Mouse (Mus musculus) gastrocnemius, postnatal 36 days (tissue): ENCODE results near the gene Nfe2. TPM values are rescaled to one million over a fixed set of nuclear protein-coding genes. Genes with fewer than 3 reads are reported as not detected.
"Not testable (repeated sequence)": the region's sequence is repeated elsewhere in the genome, so short reads cannot be mapped to it uniquely, and the experiment has no call there.

Experiments
- DNase-seq, 2 experiments: peaks; one replicate each; pipeline ENCODE4 v3.0.0; 2022
- intact Hi-C: fragments of 180-260 bp; cut with DNase I; formaldehyde crosslinking; loops from one replicate; pipeline ENCODE4 v1.15.1; 2025
- total RNA-seq, 2 experiments: library from RNA; stranded (reverse); gene quantifications; 2 replicates each; pipeline ENCODE4 v1.2.3; 2021

Gene Nfe2
- total RNA-seq, 2 experiments from 2014 or later, result not detected

DNA sequence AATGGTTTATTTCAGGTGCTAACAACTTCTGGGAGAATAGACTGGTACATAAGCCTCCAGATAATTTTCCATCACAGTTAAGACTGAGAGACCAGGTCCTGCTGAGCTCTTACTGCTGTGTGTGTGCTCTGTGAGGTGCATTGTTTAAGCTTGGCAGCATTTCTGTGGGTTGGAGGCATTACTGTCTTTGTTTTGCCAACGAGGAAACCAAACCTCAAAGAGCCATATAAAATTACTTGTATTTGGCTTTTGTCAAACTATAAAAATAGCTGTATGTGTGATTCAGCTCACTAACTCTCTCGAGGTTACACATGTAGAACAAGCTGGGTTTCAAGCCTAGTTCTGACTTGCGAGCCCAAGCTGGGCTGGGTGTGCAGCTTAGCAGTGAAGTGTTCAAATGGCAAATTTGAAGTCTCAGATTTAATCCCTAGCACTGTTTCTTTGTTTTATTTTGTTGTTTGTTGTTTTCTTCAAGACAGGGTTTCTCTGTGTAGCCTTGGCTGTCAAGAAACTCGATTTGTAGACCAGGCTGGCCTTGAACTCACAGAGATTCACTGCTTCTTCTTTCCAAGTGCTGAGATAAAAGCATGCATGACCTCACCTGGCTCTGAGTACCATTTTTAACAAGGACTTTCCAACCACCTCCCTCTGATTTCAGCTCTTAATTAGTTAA lies 34.6 kb upstream of the Nfe2 start:
- intact Hi-C loops, result no loop called here

DNA sequence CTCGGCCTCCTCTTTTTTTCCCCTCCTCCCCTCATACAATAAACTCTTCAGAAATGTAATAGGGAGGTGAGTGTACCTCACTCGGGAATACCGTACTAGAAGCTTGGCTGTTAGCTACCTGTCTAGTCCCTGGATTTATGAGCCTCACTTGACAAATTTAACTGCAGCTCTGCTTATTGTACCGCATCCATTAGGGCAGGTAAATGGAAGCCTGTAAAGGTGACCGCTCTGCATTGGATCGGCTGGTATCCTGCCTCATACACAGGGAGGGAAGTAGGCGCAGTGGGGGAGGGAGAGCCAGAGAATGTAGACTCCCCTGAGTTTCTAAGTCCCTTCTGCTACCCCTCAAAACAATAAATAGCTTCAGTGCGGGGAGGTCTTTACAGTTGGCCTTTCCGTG lies 32.6 kb upstream of the Nfe2 start:
- intact Hi-C loops, result no loop called here
- DNase-seq, result no peak

More for the DNA sequence above, 34.6 kb upstream of the Nfe2 start:
- no peak for DNase-seq

DNA sequence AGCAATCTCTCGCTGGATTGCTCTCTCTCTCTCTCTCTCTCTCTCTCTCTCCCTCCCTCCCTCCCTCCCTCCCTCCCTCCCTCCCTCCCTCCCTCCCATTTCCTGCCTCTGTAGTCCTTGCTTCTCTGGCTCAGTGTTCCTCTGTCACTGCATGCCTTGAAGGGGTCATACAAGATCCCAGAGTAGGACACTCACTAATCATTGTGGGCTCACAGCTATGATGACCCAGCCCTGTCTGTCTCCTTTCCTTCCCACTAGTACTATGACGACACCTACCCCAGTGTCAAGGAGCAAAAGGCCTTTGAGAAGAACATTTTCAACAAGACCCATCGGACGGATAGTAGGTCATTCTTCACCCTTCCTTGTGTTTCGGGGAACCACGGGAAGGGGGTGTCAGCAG lies 32.2 kb upstream of the Nfe2 start:
- no peak for DNase-seq
- intact Hi-C loops, result no loop called here

DNA sequence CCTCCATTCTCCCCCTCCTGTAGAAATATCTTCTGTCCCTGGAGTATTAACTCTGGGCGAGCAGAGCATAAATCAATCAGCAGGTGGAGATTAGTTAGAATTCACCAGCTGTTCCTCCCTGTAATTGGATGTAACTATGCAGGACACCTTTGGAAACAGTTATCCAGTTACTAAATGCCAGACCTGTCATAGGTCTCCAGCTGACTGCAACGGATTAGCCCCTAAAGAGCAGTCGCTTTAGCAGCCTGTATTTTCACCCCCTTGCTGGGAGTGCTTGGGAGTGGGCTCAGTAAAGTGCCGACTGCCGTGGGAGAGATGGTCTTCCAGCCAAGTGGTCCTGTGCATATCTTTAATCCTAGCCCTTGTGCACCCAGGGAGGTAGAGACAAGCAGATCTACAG lies 31.4 kb upstream of the Nfe2 start:
- intact Hi-C loops, result no loop called here

DNA sequence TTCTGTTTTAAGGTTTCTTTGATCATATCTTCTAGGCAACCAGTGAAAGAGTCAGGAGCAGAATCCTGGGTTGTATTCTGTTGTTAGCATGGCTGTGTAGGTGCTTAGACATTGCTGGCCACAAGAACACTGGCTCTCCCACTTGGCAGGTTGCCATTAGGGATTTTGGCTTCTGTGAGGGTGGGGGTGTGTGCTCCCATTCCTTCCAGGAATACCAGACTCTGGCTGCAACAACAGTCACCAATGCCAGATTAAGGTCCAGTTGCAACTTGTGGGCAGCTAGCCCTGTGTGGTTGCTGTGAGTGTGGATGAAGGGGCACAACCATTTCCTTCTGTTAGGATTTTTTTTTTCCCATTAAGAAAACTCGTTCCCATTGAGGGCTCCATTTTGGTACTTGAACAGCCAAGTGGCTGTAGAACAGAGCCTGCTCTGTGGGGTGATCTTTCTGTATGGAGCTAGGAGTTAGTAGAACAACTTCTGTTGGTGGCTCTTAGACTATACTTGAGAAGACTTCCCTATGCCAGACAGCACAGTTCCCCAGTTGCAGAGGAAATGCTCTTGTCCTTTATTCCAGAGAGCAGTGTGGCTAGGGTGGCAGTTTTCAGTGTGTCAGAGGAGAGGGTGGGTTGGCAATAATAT lies 27.7 kb upstream of the Nfe2 start:
- peak in 1 of 2 experiments; percentile 56 for DNase-seq
- intact Hi-C loops, result no loop called here

More for the DNA sequence above, 31.4 kb upstream of the Nfe2 start:
- DNase-seq, result no peak

DNA sequence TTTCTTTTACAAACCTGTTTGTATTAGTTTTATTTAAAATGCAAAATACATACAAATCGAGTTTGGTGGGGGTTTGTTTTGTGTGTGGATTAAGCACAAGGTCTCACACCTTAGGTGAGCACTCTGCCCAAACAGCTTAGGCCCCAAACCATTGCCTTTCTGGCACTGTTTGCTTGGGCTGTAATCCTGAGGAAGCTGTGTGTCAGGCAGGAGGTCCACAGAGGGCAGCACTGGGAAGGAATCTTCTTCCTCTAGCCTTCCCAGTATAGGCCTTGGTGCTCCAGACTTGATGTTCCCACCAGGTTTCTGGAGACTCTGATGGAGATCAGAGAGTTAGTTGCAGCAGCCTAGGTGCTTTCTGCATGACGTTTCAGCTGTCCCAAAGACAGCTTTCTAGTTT lies 26.4 kb upstream of the Nfe2 start:
- no peak for DNase-seq
- intact Hi-C loops, result no loop called here

DNA sequence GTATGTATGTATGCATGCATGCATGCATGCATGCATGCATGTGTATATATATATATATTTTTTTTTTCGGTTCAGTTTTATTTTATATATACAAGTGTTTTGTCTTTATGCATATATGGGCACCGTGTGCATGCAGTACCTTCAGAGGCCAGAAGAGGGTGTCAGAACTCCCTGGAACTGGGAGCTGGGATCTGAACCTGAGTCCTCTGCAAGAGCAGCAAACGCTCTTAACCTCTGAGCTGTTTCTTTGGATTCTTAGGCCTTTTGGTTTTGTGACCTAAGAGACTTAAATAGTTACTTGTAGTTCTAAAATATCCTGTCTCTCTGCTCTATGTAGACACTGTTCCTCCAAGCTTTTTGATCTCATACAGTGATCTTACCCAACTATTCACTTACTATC lies 25.9 kb upstream of the Nfe2 start:
- intact Hi-C loops, result no loop called here
- no peak for DNase-seq

DNA sequence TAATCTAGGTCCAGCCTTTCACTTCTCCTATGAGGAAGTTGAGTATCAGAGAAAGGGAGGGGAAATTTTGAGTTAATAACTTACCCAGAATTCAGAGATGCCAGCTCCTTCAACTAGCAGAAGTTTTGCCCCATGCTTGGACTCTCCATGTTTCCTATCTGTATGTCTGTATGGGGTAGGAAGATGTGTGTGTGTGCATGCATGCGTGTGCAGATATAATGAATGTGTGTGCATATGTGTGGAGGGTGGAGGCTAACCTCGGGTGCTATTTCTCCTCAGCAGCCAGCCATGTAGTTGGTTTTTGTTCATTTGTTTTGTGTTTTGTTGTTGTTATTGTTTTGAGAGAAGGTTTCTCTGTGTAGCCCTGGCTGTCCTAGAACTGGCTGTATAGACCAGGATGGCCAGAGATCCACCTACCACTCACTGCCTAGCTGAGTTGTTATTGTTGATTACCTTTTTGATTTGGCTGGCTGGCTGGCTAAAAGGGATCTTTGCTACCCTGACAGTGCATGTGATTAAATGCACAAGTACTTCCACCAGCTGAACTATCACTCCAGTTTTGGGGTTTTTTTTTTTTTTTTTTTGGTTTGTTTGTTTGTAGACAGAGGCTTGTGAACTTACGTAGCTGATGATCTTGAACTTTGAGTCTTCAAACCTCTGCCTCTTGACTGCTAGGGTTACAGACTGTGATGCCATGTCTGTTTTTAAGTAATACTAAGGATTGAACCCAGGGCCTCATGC lies 23.4 kb upstream of the Nfe2 start:
- intact Hi-C loops, result no loop called here

DNA sequence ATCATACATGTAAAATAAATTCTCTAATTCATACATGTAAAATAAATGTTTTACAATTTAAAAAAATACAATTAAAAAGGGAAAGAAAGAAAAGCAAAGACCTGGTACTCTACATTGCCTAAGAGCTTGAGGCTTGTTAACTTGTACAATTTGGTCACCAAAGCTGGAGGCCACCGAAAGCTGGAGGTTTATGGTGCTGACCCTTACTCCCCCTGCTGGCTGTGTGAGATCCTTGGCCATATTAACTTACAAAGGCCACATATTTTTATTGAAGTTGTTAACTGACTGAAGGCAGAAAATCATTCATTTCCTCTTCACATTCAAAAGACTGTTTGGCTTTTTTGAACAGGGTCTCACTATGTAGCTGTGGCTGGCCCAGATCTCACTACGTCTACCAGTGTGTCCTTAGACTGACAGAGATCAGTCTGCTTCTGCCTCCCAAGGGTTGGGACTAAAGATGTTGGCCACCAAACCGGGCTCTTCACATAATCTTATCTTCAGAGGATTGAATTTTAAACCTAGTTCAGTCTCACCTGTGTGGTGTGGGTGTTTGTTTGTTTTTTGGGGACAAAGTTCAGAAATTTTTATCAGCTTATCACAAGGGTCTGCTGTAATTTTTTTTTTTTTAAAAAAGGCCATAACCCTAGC lies 22.7 kb upstream of the Nfe2 start:
- intact Hi-C loops, result no loop called here

More for the DNA sequence above, 23.4 kb upstream of the Nfe2 start:
- no peak for DNase-seq

DNA sequence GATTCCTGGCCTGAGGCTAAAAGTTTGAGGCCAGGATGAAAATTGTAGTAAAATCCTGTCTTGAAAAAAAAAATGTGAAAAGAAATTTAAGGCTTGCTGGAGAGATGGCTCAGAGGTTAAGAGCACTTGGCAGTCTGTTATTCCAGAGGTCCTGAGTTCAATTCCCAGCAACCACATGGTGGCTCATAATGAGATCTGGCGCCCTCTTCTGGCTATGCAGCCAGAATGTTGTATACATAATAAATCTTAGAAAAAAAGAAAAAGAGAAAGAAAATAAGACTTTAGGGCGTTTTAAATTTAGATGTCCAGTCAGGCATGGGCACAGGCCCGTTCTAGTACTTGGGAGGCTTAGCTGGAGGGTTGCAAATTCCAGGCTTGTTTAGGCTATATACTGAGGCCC lies 21.5 kb upstream of the Nfe2 start:
- no peak for DNase-seq
- intact Hi-C loops, result loop anchor here (1.0 kb wide), 1 partner anchor 15 kb away; no protein-coding TSS in a partner anchor

More for the DNA sequence above, 22.7 kb upstream of the Nfe2 start:
- DNase-seq, result no peak

DNA sequence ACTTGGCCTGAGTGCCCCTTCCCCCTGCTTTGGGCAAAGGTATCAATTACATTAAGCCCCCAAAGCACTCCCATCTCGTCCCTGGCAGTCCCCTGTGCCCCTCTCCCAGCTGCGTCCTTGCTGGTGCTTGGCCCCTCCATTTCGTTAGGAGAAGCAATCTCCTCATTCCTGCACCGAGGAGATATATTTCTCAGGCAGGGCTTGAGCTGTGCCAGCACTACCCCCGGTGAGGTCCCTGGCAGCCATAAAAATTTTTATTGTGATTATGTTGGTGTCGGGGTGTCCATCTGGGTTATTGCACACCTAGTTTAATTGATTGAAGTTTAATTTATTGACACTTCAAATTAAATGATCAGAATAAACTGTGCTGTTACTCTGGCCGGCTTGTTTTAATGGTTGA lies 19.7 kb upstream of the Nfe2 start:
- DNase-seq, result no peak
- intact Hi-C loops, result no loop called here

DNA sequence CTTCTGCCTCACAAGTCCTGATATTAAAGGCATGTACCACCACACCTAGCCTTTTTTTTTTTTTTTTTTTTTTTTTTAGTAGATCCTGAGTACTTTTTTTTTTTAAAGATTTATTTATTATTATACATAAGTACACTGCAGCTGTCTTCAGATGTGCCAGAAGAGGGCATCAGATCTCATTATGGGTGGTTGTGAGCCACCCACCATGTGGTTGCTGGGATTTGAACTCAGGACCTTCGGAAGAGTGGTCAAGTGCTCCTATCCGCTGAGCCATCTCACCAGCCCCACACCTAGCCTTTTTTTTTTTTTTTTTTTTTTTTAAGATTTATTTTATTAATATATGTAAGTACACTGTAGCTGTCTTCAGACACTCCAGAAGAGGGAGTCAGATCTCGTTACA lies 17.7 kb upstream of the Nfe2 start:
- intact Hi-C loops, DNase-seq: not testable (repeated sequence)

DNA sequence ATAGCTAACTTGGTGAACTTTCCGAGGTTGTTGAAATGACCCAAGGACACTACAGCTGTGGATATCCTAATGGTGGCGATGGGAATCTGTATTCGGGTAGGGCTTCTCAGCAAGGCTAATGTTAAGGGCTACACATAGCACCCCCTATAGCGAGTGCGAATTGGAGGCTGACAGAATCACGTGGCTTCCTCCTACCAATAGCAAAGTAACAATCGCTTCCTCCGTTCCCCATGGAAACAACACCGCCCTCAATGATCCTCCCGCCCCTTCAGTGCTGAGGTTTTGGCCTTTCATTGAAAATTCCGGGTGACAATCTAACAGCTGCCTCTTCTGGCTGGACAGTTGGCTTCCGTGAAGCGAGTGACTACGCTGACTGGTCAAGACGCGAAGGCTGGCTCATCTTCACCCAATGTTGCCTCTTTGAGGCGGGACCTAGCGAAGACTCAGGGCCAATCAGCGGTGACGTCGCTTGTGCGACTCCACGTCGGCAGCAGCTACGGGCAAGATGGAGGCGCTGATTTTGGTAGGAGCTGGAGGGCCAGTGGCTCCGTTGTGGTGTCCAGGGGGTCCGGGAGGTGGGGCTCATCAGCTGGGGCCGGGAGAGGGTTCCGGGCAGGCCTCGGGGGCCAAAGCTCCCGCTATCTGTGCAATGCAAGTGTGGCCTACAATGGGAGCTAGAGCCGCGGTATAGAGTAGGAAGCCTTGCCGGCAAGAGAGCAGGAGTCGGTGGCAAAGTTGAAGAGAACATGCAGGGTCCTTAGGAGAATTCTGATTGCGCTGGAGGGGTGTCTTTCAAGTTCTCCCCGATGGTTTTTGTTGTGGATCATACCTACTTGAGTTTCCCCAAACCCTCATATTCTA lies 14.4 kb upstream of the Nfe2 start, which contains the start of gene Copz1:
Gene Copz1 (plus strand): TSS at position 296 of the 861 bp plus-strand sequence.
- intact Hi-C loops, result loop anchor here (1.0 kb wide), 1 partner anchor 33 kb away; the partner anchor contains the start of gene Cbx5
- DNase-seq, result peak; percentile 86 to 92

DNA sequence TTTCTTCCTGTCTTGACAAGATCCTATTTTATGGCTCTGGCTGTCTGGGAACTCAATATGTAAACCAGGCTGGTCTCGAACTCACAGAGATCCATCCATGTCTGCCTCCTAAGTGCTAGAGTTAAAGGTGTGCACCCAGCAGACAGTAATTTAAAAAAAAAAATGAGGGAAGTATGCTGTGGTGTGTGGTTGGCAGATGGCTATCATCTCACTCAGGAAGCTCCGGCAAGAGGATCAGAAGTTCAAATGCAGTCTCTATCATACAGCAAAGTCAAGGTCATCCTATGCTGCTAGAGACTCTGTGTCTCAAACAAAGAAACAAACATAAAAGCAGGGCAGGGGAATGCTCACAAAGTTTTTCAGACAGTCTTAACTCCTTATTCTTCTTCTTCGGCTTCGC lies 10.7 kb upstream of the Nfe2 start:
- DNase-seq, result no peak
- intact Hi-C loops, result no loop called here

DNA sequence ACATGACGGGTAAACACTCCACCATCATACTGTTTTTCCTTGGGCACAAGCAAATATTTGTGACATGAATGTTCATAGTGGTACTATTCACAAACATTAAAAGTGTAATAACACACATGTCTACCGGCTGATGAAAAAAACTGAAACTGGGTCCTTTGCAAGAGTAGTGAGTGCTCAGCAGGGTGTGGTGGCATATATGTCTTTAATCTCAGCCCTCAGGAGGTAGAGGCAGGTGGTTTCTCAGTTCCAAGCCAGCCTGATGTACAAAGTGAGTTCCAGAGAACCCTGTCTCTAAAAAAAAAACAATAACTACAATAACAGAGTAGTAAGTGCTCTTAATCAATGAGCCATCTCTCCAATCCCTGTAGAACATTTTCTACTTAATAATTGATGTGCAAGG lies 6.6 kb upstream of the Nfe2 start:
- DNase-seq, result no peak
- intact Hi-C loops, result loop anchor here (1.0 kb wide), 1 partner anchor 15 kb away; no protein-coding TSS in a partner anchor

DNA sequence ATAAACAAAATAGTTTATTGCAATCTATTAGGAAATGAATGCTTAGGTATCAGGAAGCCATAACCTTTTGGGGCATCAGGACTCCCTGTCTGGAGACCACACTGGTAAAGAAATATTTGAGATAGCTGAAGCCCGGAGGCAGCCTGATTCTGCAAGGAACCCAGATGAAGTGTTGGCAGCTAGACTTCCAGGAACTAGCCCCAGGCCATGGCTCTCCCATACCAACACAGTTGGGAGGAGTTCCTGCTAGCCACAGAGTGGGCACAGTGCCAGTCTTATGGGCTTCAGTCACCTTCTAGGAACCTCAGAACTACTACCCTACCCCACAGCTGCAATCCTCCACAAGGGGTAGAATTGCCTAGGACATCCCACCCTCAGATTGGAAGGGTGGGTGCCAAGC lies 1.8 kb upstream of the Nfe2 start:
- intact Hi-C loops, result no loop called here

DNA sequence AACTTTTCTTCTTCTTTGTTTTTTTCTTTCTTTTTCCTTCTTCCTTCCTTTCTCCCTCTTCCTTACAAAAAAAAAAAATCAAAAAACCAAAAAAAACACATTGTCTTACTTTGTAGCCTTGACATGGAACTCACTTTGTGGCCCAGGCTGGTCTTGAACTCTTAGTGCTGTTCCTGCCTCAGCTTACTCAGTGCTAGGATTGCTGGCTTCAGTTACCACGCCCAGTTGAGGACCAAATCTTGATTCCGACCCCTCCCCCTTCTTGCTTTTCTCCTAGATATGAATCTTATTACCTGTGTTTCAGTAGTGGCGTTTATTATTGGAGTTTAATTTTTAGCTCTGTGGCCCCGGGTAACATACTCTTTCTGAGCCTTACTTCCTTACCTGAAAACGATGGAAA lies 959 bp upstream of the Nfe2 start:
- DNase-seq, result no peak
- intact Hi-C loops, result no loop called here

More for the DNA sequence above, 1.8 kb upstream of the Nfe2 start:
- no peak for DNase-seq

DNA sequence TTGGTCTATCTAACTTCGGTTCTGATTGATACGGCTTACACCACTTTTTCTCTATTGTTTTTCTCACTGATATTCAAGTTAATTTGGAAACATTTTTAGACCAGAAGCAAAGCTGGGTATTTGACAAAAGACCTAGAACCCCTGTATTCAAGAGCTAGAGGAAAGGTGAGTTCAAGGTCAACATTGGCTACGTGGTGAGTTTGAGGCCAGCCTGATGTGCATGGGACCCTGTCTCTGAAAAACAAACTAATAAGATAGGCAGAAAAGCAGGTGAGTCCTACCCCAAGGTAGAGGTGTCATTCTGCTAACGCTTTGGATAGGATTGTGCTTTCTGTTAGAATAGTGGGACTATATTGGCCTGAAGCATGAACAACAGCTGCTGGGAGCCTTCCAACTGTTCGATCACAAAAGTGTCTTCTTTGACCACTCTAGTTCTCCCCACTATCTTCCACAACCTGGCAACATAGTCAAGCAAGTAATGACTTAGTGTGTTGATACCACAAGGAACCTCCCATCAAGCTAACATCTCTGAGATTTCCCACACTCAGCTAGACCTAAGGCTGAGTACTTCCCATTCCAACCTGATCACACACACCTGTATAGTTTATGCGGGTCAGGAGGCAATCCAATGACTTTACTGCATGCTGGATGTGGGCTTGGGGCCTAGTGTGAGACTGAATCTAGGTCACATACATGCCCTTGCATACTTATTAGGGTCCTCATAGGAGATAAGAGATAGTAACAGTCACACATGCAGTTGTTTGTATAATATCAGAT lies 1.8 kb downstream of the Nfe2 start:
- no peak for DNase-seq
- intact Hi-C loops, result no loop called here

DNA sequence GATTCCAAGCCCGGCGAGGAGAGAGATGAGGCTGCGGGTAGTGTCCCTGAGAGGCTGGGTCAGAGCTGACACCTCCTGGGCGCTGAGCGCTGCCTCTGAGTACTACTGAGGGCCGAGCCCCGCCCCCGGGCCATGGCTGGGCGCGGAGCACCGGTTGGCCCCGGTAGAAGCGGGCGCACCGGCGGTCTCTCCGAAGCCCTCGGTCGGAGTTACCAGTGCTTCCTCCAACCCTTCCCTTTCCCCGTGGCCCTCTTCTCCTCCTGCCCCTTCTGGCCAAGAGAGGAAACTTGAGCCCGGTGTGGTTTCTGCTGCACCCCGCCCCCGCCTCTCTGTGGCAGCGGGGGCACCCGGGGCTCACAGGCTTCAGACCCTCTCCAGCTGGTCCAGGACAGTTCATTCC lies 3.0 kb downstream of the Nfe2 start:
- peak; percentile 9 to 23 for DNase-seq

More for the DNA sequence above, 3.0 kb downstream of the Nfe2 start:
- intact Hi-C loops, result no loop called here
